Mouse (Mus musculus): Measurements from ENCODE around the gene Psme2. TPM values are rescaled to one million over a fixed set of nuclear protein-coding genes. Genes with fewer than 3 reads are reported as not detected.

Gene Psme2
- polyA plus RNA-seq, 1 experiment from 2014 or later, result 286 TPM

- Histone ChIP-seq H3K4me2 (ENCODE audit: low read length) (no peak overlapping the region), H3K36me3 (ENCODE audit: insufficient read depth, low read length) (peaks cover 74% of the 10 kb centered on the region), H3K4me3 (replicated peaks; ENCODE audit: low read depth, low read length) (no peak overlapping the region), H3K27me3 (ENCODE audit: insufficient read depth, low read length) (no peaks in the 10 kb centered on the region), H3K9me3 (replicated peaks; ENCODE audit: low read length) (no peaks in the 10 kb centered on the region), H3K4me1 (replicated peaks; ENCODE audit: insufficient read depth, low read length) (peaks cover 7% of the 10 kb centered on the region), H3K27ac (no peak overlapping the region), H3K9ac (ENCODE audit: low read depth, low read length) (no peak overlapping the region)
- ATAC-seq (replicated peaks; ENCODE audit: low FRiP score, low read depth) (no peak), DNase-seq (ENCODE audit: low spot score) (no peak)
- TF ChIP-seq CTCF (IDR thresholded peaks at IDR 0.05; ENCODE audit: low read depth), result no peak
- WGBS, result 89% methylated on average over 21 of the region's 21 CpGs
Observed at GRCm38 (mm10) chr14:55598521-55599390, 7.8 kb upstream of the Psme2 start.

- Histone ChIP-seq H3K36me3 (ENCODE audit: insufficient read depth, low read length) (peaks cover 61% of the 10 kb centered on the region), H3K27me3 (ENCODE audit: insufficient read depth, low read length) (no peaks in the 10 kb centered on the region), H3K9ac (ENCODE audit: low read depth, low read length) (no peak overlapping the region), H3K4me1 (replicated peaks; ENCODE audit: insufficient read depth, low read length) (peaks cover 15% of the 10 kb centered on the region; the same call in 1 of the 2 replicates), H3K27ac (no peak overlapping the region), H3K4me2 (ENCODE audit: low read length) (no peak overlapping the region), H3K4me3 (replicated peaks; ENCODE audit: low read depth, low read length) (no peak overlapping the region), H3K9me3 (replicated peaks; ENCODE audit: low read length) (no peaks in the 10 kb centered on the region)
- DNase-seq (ENCODE audit: low spot score) (peak; percentile 30), ATAC-seq (replicated peaks; ENCODE audit: low FRiP score, low read depth) (no peak)
- no peak for TF ChIP-seq CTCF (IDR thresholded peaks at IDR 0.05; ENCODE audit: low read depth)
- WGBS, result 81% methylated on average over 13 of the region's 13 CpGs
Observed at GRCm38 (mm10) chr14:55596036-55596690, 5.2 kb upstream of the Psme2 start.

GRCm38 (mm10) chr14:55592226-55592625 lies 1.3 kb upstream of the Psme2 start:
- Histone ChIP-seq H3K27ac (peak overlapping the region; percentile 99), H3K27me3 (ENCODE audit: insufficient read depth, low read length) (no peaks in the 10 kb centered on the region), H3K9me3 (replicated peaks; ENCODE audit: low read length) (no peaks in the 10 kb centered on the region), H3K4me1 (replicated peaks; ENCODE audit: insufficient read depth, low read length) (peaks cover 15% of the 10 kb centered on the region; the same call in 1 of the 2 replicates), H3K4me2 (ENCODE audit: low read length) (peak overlapping the region; percentile 96), H3K9ac (ENCODE audit: low read depth, low read length) (peak overlapping the region; percentile 92), H3K4me3 (replicated peaks; ENCODE audit: low read depth, low read length) (peak overlapping the region; percentile 94), H3K36me3 (ENCODE audit: insufficient read depth, low read length) (peaks cover 33% of the 10 kb centered on the region)
- no peak for TF ChIP-seq CTCF (IDR thresholded peaks at IDR 0.05; ENCODE audit: low read depth)
- WGBS, result 4% methylated on average over 16 of the region's 16 CpGs
- peak; percentile 15 for DNase-seq (ENCODE audit: low spot score)
- no peak for ATAC-seq (replicated peaks; ENCODE audit: low FRiP score, low read depth)

- Histone ChIP-seq H3K4me2 (ENCODE audit: low read length) (peak within 1 kb of the TSS; percentile 96), H3K36me3 (ENCODE audit: insufficient read depth, low read length) (peaks cover 28% of the 10 kb centered on the region)
- WGBS, result under 1% methylated on average over 33 of the region's 33 CpGs
Observed at GRCm38 (mm10) chr14:55591331-55591891, 498 bp upstream of the Psme2 start, which contains the start of gene Rnf31. Gene Rnf31 (plus strand): TSS chr14:55591708.

GRCm38 (mm10) chr14:55589771-55590448 lies 1.0 kb downstream of the Psme2 start:
- Histone ChIP-seq H3K9ac (ENCODE audit: low read depth, low read length) (peak overlapping the region; percentile 92), H3K4me3 (replicated peaks; ENCODE audit: low read depth, low read length) (peak overlapping the region; percentile 94), H3K27me3 (ENCODE audit: insufficient read depth, low read length) (no peaks in the 10 kb centered on the region), H3K4me2 (ENCODE audit: low read length) (peak overlapping the region; percentile 96), H3K4me1 (replicated peaks; ENCODE audit: insufficient read depth, low read length) (peaks cover 15% of the 10 kb centered on the region; the same call in 1 of the 2 replicates), H3K27ac (peak overlapping the region; percentile 99), H3K36me3 (ENCODE audit: insufficient read depth, low read length) (peaks cover 14% of the 10 kb centered on the region), H3K9me3 (replicated peaks; ENCODE audit: low read length) (no peaks in the 10 kb centered on the region)
- 77% methylated on average over 11 of the region's 11 CpGs for WGBS
- DNase-seq (ENCODE audit: low spot score), result no peak
- ATAC-seq (replicated peaks; ENCODE audit: low FRiP score, low read depth), result no peak
- TF ChIP-seq CTCF (IDR thresholded peaks at IDR 0.05; ENCODE audit: low read depth), result no peak

More at GRCm38 (mm10) chr14:55591331-55591891, 498 bp upstream of the Psme2 start, which contains the start of gene Rnf31:
- Histone ChIP-seq H3K27me3 (ENCODE audit: insufficient read depth, low read length) (no peaks in the 10 kb centered on the region), H3K9ac (ENCODE audit: low read depth, low read length) (peak within 1 kb of the TSS; percentile 92), H3K9me3 (replicated peaks; ENCODE audit: low read length) (no peaks in the 10 kb centered on the region), H3K4me1 (replicated peaks; ENCODE audit: insufficient read depth, low read length) (peaks cover 15% of the 10 kb centered on the region; the same call in 1 of the 2 replicates), H3K4me3 (replicated peaks; ENCODE audit: low read depth, low read length) (peak within 1 kb of the TSS; percentile 94), H3K27ac (peak within 1 kb of the TSS; percentile 99)
- TF ChIP-seq CTCF (IDR thresholded peaks at IDR 0.05; ENCODE audit: low read depth), result no peak
- peak; percentile 99 for DNase-seq (ENCODE audit: low spot score)
- peak; percentile 91 for ATAC-seq (replicated peaks; ENCODE audit: low FRiP score, low read depth)
